Mouse (Mus musculus): ENCODE measurements around the gene Slc39a11.

DNA sequence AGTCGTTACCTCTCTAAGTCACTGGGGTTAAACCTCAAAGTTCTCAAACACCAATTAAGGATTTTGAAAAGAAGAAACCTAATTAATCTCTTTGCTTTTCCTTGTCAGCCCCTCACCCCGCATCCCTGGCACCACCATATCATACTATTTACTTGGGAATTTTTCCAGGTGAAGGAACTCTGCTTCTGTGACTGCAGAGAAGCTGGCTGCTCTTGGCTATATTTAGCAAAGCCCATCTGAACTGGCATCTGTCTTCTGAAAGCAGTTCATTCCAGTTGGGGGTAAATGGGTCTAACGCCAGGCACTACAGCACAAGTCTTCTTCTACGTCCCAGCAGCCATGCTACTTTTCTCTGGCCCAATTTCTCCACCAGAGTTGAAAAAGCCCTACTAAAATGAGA is 23.7 kb upstream of the Slc39a11 start:
- TF ChIP-seq CTCF (IDR thresholded peaks at IDR 0.05; ENCODE audit: low read depth, low read length) (no peak), GATA1 (IDR thresholded peaks at IDR 0.05; ENCODE audit: borderline replicate concordance, low read length) (no peak)
